Mouse (Mus musculus) WW6 (cell line): ENCODE measurements around the gene Nfatc2.

ENCODE experiments used
- DNase-seq: peaks from one replicate; pipeline ENCODE4 v3.0.0-alpha.2; 2013; ENCODE audit warnings: low read depth, low spot score

Gene Nfatc2

DNA sequence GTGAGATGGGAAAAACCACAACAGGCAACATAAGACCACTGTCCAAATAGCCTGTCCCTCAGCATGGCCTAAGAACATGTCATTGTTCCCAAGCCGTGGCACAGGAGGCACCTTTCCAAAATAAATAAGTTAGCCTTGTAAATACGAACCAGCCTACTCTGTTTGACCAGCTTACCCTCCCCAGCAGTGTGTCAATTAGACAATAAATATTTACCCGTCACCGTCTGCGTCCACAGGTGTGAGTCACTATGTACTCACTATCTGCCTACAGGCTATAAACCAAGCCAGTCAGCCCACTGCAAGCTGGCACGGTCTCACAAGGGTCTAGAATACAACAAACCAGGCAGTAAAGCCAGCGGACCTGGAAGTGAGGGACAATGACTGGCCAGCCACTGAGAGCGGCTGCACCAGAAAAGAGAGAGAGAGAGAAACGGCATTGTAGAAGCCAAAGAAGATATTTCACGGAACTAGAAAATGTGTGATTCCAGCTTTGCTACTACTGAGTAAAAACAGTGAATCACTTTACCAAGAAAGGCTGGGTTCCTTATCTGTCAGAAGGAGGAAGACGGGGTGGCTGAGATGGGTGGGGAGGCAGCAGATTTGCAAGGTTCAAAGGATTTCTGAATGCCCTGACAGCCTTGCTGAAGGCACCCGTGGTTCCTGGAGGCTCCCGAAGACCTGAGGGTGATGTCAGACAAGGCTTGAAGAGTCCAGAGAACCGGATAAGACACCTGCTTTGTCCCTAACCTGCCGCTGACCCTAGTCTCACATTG lies 69.2 kb downstream of the Nfatc2 start:
- no peak for DNase-seq

DNA sequence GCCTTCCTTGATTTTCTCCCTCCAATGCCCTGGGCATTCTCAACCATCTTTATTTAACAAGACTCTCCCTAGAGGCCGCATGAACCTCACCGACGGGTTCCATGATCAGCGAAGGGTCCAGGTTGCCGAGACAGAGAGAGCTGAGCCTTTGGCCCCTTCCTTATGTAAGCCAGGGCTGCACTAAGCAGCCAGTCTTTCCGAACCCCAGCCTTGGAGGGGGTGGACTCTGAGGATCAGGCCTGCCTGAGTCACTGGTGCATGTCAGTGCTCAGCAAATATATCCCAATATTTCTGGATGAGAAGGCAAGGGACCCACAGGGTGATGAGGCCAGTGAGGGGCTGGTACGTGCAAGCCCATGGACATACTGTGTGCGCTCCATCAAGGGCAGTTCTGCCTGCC lies 72.9 kb downstream of the Nfatc2 start:
- no peak for DNase-seq

DNA sequence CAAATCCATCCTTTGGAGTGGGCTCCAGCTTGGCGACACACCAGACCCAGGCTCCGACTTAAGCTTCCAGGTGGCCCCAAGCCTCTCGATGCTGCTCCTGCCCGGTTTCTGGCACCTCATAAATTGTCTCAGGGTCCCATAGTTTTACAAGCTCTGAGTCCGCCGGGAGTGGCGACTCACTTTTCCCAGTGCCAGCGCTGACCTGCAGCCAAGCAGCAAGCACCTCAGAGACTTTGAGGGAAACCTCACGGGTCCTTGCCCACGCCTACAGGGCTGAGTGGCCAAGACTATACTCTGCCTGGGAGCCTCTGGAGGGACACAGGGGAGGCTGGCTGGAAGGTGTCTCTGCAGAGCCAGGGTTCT lies 74.0 kb downstream of the Nfatc2 start:
- no peak for DNase-seq

DNA sequence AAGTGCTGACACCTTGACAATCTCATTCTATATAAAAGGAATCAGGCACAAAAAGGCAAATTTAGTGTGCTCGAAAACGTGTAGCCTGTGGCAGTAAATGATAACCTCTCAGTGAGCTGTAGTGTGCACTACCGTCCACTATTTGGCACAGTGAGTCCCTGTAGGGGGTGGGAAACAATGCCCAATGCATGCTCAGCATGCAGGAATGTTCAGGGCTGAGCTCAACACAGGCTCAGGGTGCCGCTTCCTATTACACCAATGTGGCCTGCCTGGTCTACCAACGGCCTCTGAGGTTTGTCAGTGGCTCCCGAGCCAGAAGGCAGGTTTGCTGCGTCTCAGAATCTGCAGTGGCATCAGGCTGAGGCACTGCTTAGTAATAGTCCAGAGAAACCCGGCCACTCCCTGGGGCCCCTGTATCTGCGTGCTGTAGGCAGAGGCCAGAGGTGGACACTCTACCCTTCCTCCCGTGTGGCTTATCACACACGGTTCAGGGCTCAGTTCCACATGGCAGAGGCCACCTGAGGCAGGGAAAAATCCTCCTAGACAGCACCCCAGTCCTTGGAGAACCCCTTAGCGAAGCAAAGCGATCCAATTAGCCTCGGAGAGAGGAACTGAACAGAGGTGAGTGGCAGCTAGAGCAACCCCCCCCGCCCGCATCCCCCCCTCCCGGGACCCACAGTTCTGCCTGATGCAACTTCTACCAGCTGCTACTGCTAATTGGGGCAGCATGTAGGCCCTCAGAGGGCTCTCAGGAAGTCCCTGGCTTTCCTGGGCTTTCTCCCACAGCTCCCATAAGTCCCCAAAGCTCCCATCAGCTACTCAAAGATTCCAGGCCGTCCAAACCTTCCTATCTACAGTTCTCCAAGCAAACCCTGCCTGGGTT lies 74.7 kb downstream of the Nfatc2 start:
- DNase-seq = no peak

DNA sequence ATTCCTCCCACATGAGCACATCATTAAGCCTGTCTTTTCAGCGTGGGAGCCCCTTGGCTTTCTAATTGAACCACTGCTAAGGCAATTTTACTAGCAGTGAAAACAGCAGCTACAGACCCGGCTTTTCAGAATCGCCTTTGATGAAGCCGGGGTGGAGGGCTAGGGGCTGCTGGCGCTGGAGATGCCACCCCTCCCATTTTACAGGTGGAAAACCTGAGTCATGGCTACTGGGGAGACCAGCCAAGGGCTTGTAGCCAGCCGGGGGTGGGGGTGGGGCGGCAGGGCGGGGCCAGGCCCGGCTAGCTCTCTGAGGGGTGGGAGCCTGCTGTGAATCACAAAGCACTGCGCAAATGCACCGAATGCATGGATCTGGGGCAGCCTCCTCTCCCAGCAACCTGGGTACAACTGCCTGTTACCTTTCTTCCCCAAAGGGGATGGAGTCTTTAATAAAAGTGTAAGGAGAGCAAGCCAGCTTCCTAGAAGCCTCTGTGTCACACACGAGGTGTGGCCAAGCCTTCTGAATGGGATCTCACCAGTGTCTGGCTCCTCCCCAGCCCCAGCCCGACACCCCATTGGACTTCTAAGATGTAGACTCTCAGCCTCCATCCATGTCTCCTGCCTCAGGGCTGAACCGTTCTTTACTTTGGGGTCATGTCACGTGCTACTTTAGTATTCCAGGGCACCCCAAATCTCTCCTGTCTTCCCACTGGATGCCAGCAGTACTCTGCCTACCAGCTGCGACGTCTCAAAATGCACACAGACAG lies 75.9 kb downstream of the Nfatc2 start:
- DNase-seq = peak; percentile 54

DNA sequence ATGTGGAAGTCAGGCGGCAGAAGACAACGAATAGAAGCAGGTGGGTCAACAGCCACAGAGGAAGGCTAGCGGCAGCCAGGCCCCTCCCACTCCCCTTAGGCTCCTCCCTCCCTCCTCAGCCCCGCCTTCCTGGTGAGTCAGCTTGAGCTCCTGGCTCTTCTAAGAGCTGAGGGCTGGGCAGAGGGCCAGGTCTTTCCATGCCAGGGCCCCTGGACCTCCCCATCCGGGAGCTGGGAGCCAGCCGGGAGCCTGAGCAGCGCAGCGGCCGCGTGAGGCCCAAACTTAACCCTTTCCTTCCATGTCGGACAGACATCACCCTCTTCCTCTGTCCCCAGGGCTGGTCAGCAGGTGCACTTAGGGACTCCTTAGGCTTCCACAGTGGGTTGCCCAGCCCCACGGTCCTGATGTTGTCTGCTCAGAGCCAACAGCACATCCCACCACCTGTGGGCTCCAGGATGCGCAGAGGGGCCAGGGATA lies 76.5 kb downstream of the Nfatc2 start:
- DNase-seq = peak; percentile 64

DNA sequence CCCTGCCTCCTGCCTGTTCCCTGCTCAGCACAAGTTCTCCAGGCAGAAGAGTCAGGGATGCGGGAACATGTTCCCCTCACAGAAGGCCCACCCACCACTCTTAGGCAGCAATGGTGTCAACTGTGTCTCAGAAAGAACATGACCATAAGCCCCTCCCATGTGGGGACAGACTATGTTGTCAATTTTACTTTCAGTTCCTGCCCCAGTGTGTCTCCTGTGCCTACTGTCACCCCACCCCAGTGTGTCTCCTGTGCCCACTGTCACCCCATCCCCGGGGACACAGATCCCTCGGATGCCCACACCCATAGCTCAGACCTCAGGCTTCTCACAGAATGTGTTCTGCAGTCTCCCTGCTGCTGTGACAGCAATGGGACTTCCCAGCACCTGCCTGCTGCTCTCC lies 79.2 kb downstream of the Nfatc2 start:
- DNase-seq = no peak

DNA sequence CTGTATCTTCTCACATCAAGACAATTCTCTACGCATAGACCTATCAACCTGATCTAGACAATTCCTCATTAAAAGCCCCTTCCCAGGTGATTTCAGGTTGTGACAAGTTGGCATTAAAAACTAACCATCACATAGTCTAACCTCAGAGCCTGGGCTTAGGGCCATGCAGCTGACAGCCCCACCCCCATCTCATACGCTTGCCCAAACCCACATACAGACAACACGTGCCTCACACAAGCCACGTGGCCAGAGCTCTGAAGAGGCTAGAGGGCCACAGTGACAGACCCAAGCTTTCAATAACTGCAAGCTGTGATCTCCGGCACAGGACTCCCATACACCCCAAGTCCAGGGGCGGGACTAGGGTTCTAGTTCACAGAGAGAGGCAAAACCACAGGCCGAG lies 80.7 kb downstream of the Nfatc2 start:
- no peak for DNase-seq

DNA sequence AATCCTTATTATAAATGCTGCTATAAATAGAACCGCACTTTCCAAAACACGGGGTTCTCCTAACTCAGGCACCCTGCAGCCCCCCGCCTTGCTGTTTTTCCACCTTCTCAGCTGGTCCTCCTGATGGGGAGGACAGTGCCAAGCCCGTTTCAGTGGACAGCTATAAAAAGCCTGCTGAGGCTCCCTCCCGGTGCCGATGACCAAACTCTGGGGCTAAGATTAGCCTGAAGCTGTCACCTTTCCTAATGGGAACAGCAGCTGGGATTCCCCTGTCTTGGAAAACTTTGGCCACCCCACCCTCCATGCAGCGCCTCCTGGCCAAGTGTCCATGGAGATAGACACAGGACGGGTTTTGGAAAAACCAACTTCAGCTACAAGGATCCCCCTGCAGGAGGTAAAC lies 81.9 kb downstream of the Nfatc2 start:
- DNase-seq = no peak

DNA sequence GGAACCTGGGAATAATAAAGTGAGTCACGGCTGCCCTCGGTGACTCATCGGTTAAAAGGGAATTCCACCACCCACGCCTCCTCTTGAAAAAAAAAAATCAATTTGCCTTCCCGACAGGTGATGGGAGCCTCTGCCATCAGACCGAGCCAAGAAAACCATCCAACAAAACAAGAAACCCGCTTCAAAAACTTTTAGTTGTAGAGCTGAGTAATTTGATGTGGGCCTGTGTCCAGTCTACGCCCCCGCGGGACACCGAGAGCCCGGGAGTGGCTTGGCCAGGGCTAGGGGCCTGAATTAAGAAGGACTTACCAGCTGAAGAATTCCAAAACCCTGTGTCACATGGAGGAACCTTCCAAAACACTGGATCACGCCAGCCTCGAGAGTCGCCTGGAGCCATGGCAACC lies 83.2 kb downstream of the Nfatc2 start:
- no peak for DNase-seq

DNA sequence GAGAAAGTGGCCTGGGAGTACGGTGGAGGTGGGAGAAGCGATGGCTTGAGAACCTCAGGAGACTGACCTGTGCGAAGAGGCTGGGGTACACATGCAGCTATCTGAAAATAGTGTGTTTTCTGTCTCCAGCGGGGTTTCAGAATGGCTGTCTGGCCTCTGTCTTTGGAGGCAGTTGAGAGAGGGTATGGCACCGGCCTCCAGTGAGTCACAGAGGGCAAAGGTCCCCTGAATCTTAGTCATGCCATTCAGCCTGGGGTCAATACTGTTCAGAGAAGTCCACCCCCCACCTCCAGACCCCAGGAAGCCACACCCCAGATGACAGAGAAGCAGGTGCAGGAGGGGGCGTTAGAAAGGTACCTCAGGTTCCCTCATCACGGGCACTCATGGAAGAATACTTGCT lies 83.7 kb downstream of the Nfatc2 start:
- no peak for DNase-seq

DNA sequence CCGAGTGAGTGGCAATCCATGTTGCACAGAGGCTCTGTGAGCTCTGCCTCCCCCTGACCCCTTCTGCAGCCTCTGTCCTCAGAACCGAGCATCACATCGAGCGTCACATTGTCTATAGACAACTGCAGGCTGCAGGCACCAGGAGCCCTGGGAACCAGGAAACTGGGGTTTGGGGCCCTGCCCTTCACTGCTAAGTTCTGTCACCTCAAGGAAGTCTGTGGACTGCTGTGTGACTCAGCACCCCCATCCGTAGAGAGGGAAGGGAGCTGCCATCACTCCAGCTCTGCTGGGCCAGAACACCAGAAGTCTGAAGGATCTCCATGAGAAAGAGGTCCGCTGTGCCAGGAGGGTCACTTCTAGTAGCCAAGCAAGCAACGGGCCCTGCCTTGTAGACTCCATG lies 84.7 kb downstream of the Nfatc2 start:
- no peak for DNase-seq

DNA sequence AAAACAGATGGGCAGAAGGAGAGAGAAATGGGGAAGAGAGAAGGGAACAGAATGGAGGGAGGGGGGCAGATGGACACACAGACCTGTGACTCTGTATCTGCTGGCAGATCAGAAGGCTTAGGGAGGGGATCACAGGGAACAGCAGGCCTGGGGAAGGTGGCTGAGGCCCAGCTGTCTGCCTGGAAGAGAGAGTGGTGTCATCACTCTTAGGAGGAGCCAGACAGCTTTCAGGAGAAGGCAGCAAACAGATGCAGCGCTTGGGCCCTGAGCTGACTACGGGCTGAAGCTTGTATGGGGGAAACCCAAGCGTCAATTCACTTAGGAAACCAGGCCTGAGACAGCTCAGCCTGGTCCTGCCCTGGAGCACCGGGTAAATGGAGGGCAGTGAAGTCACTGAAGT lies 86.0 kb downstream of the Nfatc2 start:
- no peak for DNase-seq

DNA sequence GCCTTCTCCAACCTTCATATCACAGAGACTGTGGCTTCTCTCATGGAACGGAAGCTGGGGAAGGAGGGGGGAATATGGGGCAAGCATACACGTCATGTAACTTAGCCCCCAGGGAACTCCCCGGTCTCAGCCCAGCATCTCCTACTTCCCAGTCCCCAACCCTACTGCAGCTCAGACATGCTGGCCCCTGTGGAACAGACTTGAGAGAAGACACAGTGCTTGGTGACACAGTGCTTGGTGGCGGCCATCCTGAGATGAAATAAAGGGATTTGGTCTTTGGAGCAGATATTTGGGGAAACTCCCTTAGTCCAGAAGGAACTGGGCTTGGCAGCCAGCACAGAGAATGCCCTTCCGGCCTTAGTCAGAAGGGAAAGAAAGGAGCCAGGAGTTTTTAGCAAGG lies 87.3 kb downstream of the Nfatc2 start:
- DNase-seq = no peak

DNA sequence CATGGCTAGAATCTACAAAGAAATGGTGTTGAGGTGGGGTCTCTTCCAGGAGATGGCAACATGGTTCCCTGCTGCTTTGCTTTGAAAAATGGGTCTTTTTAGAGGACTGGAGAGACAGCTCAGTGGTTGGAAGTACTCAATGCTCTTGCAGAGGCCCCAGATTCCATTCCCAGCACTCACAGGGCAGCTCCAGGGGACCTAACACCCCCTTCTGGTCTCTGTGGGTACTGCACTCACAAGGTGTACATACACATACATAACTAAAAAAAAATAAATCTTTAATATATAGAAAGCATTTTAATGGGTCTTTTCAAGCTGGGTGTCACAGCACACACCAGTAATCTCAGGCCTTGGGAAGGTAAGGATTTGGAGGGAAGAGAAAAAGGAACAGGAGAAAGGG lies 89.9 kb downstream of the Nfatc2 start:
- no peak for DNase-seq

DNA sequence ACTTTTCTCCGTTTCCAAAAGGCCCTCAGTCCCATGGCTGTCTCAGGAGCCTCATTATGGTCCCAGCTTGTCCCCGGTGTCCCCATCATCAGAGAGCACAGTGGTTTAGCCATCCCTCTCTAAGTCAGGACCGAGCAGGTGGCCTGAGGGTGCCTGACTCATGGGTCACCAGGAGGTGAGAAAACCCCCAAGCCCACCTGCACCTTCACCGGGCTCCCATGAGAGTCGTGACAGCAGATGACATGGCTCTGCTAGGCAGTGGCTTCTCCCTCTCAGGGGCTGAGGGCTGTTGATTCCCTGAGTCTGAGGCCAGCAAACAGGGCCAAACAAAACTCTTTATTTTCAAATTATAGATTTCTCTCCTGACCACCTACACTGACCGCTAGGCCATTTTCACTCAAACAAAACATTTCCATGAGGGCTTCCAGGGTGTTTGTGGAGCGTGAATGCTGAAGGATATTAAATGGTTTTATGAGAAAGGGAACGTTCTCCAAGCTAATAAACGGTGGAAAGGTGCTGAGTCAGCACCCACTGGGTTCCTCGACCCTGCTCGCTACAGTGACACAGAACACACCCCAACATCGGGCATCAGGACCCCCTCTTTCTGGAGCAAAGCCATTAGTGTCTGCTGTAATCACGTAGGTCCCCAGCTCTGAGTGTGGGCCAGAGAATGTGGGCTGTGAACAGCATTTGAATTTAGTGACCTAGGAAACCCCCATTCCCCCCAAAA lies 92.8 kb downstream of the Nfatc2 start:
- no peak for DNase-seq

DNA sequence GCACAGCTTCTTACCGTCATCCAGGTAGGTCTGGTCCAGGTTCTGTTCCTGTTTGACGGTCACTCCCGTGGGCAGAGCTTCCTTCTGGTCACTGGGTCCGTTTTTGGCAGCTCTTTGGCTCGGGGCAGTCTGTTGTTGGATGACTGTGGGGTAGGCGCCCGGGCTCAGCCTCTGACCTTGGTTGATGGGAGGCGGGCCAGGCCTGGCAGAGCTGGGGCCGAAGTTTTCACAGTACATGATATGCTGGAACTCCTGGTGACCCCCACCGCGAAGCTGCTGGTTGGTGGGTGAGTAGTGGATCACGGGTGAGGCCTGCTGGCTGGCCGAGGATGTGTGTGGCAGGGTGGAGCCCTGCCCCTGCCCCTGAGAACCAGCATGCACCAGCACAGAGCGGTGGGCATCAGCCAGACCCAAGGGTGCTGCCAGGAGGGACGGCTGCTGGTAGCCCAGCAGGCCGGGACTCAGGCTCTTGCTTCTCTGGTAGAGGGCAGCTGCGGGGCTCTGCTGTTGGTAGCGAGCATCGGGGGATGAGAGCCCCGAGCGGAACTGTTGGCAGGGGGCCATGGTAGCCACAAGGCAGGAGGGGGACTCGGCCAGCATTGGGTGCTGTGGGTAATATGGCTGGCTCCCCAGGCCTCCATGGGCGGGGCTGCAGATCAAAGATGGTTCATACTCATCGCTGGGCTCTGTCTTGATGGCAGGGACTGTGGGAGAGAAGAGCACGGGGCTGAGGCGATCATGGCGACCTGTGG lies 96.8 kb downstream of the Nfatc2 start:
- DNase-seq = no peak

DNA sequence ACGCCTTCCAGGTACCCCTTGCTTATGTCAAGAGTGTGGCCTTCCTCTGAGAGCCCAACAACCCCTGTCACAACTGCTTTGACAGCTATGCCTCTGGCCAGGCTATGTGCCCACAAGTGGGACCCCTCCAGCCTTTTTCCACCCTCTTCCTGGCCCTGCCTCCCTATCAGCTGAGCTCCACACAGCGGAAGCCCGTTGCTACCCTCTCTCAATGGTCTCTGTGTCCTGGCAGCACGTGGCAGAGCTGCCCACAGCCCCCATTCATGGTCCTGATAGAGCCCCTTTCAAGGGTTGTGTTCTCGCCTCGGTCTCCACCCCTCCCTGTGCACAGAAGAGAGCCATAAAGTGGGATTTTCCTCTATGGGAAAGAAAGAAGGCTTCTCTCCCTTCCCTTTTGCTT lies 97.7 kb downstream of the Nfatc2 start:
- no peak for DNase-seq

DNA sequence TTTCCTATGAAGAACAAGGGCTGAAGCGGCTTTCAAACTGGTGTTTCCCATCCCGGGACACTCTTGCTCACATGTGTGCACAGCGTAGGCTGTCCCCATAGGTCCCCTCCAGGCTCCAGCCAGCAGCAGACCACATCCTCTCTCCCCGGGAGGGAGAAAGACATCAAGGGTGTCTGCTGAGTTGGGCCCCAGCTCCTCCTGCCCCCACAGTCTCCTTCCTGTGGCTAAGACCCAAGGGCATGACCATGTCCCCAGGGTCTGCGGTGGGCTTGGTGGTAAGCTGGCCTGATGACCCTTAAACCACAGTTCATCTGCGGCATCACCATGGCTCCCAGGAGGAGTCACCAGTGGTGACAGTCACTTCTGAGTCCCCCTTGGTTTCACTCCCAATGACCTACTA lies 100.7 kb downstream of the Nfatc2 start:
- no peak for DNase-seq

DNA sequence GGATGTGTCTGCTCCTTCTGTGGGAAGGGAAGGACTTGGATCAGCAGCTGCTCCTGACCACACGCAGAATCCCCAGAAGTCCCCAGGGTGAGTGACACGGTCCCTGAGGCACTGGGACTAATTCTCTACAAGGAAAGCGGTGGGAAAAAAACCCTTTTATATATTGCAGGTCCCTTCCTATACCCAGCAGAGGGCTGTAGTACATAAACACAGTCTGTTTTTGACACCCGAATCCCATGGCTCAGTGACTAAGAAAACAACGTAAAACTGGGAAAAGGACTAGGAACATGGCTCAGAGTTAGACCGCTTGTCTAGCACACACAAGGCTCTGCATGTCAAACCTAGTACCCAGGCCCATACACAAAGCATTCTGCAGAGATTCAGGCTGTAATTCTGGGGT lies 101.2 kb downstream of the Nfatc2 start:
- no peak for DNase-seq

DNA sequence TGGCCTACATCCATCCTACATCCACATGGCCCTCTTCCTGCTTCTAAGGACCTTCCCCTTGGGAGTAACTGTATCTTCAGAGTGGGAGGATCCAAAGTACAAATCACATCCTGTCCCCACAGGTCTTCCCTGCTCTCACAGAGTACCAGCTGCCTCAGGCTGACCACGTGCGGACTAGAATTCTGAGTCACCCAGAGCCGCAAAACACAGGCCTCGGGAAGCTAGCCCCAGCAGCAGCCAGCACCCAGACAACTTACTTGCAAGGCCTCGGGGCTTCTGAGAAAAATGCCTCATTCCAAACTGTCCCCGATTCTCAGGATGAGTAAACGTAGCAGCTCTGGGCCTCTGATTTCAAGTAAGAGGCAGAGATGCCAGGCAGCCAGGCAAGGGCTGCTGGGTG lies 109.7 kb downstream of the Nfatc2 start:
- DNase-seq = no peak
